Mouse (Mus musculus) layer of hippocampus, adult 9-10 months (tissue): ENCODE measurements at regions not wholly inside any gene's neighbourhood (a gene's known extent, or its start where the extent isn't known, plus 50 kb on each side); places are given as distances from the start of the nearest gene placed in this dataset.
"Not testable (repeated sequence)": the region's sequence is repeated elsewhere in the genome, so short reads cannot be mapped to it uniquely, and the experiment has no call there.

Experiments
- DNase-seq: peaks from one replicate; pipeline ENCODE4 v3.0.0; 2022; ENCODE audit warnings: low spot score

- DNase-seq: not testable (repeated sequence)
These were observed 223.6 kb upstream of the Car8 start for GRCm38 (mm10) chr4:8462414-8462813.

- DNase-seq: no peak
These were observed 215.5 kb upstream of the Car8 start for GRCm38 (mm10) chr4:8454346-8454745.

GRCm38 (mm10) chr4:8432393-8432792 lies 193.6 kb upstream of the Car8 start:
- no peak for DNase-seq

GRCm38 (mm10) chr4:8431032-8431332 lies 192.1 kb upstream of the Car8 start:
- no peak for DNase-seq

- DNase-seq: no peak
These were observed 191.6 kb upstream of the Car8 start for GRCm38 (mm10) chr4:8430269-8431031.

- DNase-seq: no peak
These were observed 190.9 kb upstream of the Car8 start for GRCm38 (mm10) chr4:8429771-8430170.

GRCm38 (mm10) chr4:8428629-8429523 lies 190.0 kb upstream of the Car8 start:
- DNase-seq: no peak

- no peak for DNase-seq
These were observed 189.0 kb upstream of the Car8 start for GRCm38 (mm10) chr4:8427812-8428211.

GRCm38 (mm10) chr4:8423392-8424045 lies 184.7 kb upstream of the Car8 start:
- DNase-seq: no peak

GRCm38 (mm10) chr4:8421285-8421684 lies 182.4 kb upstream of the Car8 start:
- no peak for DNase-seq

- DNase-seq: no peak
These were observed 179.7 kb upstream of the Car8 start for GRCm38 (mm10) chr4:8418374-8419031.

- no peak for DNase-seq
These were observed 179.0 kb upstream of the Car8 start for GRCm38 (mm10) chr4:8417821-8418220.

GRCm38 (mm10) chr4:8413307-8413706 lies 174.5 kb upstream of the Car8 start:
- DNase-seq: no peak

GRCm38 (mm10) chr4:8400069-8400468 lies 161.2 kb upstream of the Car8 start:
- DNase-seq: no peak

- no peak for DNase-seq
These were observed 160.6 kb upstream of the Car8 start for GRCm38 (mm10) chr4:8399430-8399829.

- DNase-seq: no peak
These were observed 160.1 kb upstream of the Car8 start for GRCm38 (mm10) chr4:8398969-8399368.

- DNase-seq: no peak
These were observed 144.3 kb upstream of the Car8 start for GRCm38 (mm10) chr4:8383162-8383561.

- no peak for DNase-seq
These were observed 143.2 kb upstream of the Car8 start for GRCm38 (mm10) chr4:8382125-8382417.

GRCm38 (mm10) chr4:8381408-8382124 lies 142.7 kb upstream of the Car8 start:
- DNase-seq: no peak

- DNase-seq: peak; percentile 91
These were observed 142.0 kb upstream of the Car8 start for GRCm38 (mm10) chr4:8380711-8381338.

GRCm38 (mm10) chr4:8374737-8375489 lies 136.1 kb upstream of the Car8 start:
- no peak for DNase-seq
